Mouse (Mus musculus) olfactory bulb, adult 2 months (tissue): ENCODE data around the gene Cox7a1.

Experiments used
- CTCF ChIP-seq: fragments of 200-500 bp; IDR thresholded peaks from 2 replicates; pipeline ENCODE4 v1.5.1; 2012; ENCODE audit warnings: low read depth, mild to moderate bottlenecking, low read length, moderate library complexity; ENCODE audit not compliant: insufficient read depth
- POLR2A ChIP-seq: fragments of 200-500 bp; IDR thresholded peaks from 2 replicates; pipeline ENCODE4 v1.6.1; 2012; ENCODE audit warnings: mild to moderate bottlenecking, low read depth, low read length, moderate library complexity; ENCODE audit not compliant: insufficient read depth

DNA sequence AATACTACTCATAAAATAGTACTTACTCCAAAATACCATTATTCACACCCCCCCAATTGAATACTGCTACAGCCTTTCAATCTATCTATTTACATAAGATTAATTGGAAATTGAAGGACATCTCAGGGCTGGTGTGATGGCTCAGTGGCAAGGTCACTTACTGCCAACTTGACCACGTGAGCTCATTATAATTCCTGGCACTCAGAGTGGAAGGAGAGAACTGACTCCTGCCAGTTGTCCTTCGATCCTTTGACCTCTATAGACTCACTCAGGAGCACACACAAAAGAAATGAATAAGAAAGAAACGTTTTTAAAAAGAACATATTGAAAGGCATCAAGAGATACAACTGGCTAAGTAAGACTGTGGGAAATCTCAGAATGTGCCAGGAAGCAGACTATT lies 31.9 kb downstream of the Cox7a1 start:
- no peak for TF ChIP-seq CTCF
- TF ChIP-seq POLR2A: no peak
